Mouse (Mus musculus): ENCODE measurements around the gene Mas1.

Gene Mas1

GRCm38 (mm10) chr17:12830351-12830750 lies 37.6 kb downstream of the Mas1 start:
- no peak for DNase-seq (ENCODE audit: low spot score in 2 of 2)

GRCm38 (mm10) chr17:12815885-12816284 lies 52.1 kb downstream of the Mas1 start:
- DNase-seq (ENCODE audit: low spot score in 2 of 2), result no peak

- no peak for DNase-seq (ENCODE audit: low spot score in 2 of 2)
Observed at GRCm38 (mm10) chr17:12814502-12814901, 53.4 kb downstream of the Mas1 start.

- no peak for DNase-seq (ENCODE audit: low spot score in 2 of 2)
Observed at GRCm38 (mm10) chr17:12810973-12811303, 57.0 kb downstream of the Mas1 start.

GRCm38 (mm10) chr17:12810103-12810972 lies 57.6 kb downstream of the Mas1 start:
- DNase-seq (ENCODE audit: low spot score in 2 of 2), result peak; percentile 56 to 61

GRCm38 (mm10) chr17:12808851-12809250 lies 59.1 kb downstream of the Mas1 start:
- no peak for DNase-seq (ENCODE audit: low spot score in 2 of 2)

- no peak for DNase-seq (ENCODE audit: low spot score in 2 of 2)
Observed at GRCm38 (mm10) chr17:12804584-12805445, 63.1 kb downstream of the Mas1 start.

- DNase-seq (ENCODE audit: low spot score in 2 of 2), result no peak
Observed at GRCm38 (mm10) chr17:12801861-12802540, 65.9 kb downstream of the Mas1 start.

GRCm38 (mm10) chr17:12799368-12800275 lies 68.3 kb downstream of the Mas1 start:
- DNase-seq (ENCODE audit: low spot score in 2 of 2), result peak in 1 of 2 experiments; percentile 28

- no peak for DNase-seq (ENCODE audit: low spot score in 2 of 2)
Observed at GRCm38 (mm10) chr17:12798571-12798970, 69.4 kb downstream of the Mas1 start.

GRCm38 (mm10) chr17:12797427-12798029 lies 70.4 kb downstream of the Mas1 start:
- DNase-seq (ENCODE audit: low spot score in 2 of 2), result no peak

- no peak for DNase-seq (ENCODE audit: low spot score in 2 of 2)
Observed at GRCm38 (mm10) chr17:12796633-12797032, 71.3 kb downstream of the Mas1 start.

- DNase-seq (ENCODE audit: low spot score in 2 of 2), result no peak
Observed at GRCm38 (mm10) chr17:12793660-12794406, 74.1 kb downstream of the Mas1 start.

GRCm38 (mm10) chr17:12792422-12793206 lies 75.3 kb downstream of the Mas1 start:
- DNase-seq (ENCODE audit: low spot score in 2 of 2), result peak; percentile 62 to 80

GRCm38 (mm10) chr17:12791420-12791819 lies 76.5 kb downstream of the Mas1 start:
- DNase-seq (ENCODE audit: low spot score in 2 of 2), result peak in 1 of 2 experiments; percentile 30

- DNase-seq (ENCODE audit: low spot score in 2 of 2), result no peak
Observed at GRCm38 (mm10) chr17:12791079-12791406, 76.9 kb downstream of the Mas1 start.

All from urinary bladder, adult 18-20 months (tissue).